17 mouse cellular contexts compared by ENCODE assay signal in the genomic region with DNA sequence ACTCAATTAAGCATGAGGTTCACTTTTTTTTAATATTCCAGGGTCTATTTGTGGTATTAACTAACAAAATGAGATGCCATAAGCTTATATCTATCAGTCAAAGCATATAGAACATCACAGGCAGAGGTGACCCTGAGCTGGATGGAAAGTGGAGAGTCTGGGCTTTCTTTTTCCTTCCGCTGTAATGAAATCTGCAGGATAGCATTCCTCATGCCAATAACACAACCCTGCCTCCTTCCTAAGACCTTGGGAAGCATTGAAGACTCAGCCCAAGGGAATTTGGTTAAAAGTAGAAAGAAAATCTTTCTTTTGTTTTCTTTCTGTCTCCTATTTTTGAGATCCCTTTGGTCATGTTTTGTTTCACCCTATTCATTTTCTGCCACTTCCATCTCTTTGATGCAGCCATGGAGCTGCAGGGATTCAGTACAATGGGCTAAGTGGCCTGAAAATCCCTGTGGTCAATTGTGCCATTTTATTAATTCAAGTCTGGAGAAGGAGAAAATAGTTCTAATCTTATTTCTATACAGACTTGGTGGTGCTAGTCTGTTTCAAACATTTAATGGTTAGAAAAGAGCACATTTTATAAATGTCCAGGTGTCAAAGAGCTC.
A peak's percentile ranks its signal among the peaks of the same experiment; 100 is the strongest.
DNase-seq lines count a peak whose midpoint lies in the region; ATAC-seq and TF ChIP-seq lines count a peak whose summit lies in the region.
"Had no signal": no experiment of that assay in that cellular context is flagged by ENCODE, and none has a peak within 500 bp of the region (broad histone marks: within the 10 kb centered on the region; RNA-seq: fewer than 3 reads in every experiment).

No protein-coding gene starts in this region.

- 22% methylated on average over 1 of the region's 1 CpGs for WGBS in forebrain, embryonic 12.5 days
- 14% methylated on average over 1 of the region's 1 CpGs for WGBS in forebrain, postnatal 0 days
- WGBS in midbrain, embryonic 11.5 days = 8% methylated on average over 1 of the region's 1 CpGs
- WGBS in midbrain, embryonic 10.5 days = 21% methylated on average over 1 of the region's 1 CpGs
- WGBS in midbrain, embryonic 14.5 days = 14% methylated on average over 1 of the region's 1 CpGs
- 20% methylated on average over 1 of the region's 1 CpGs for WGBS in midbrain, postnatal 0 days

- no peaks in the 10 kb centered on the region for H3K9me3 ChIP-seq in forebrain, embryonic 12.5 days
- no peaks in the 10 kb centered on the region for H3K9me3 ChIP-seq in forebrain, postnatal 0 days (ENCODE audit: low read length)
- no peaks in the 10 kb centered on the region for H3K9me3 ChIP-seq in midbrain, embryonic 11.5 days (ENCODE audit: control insufficient read depth, low read length)
- H3K9me3 ChIP-seq in midbrain, embryonic 10.5 days (replicated peaks) = no peaks in the 10 kb centered on the region
- H3K9me3 ChIP-seq in midbrain, embryonic 14.5 days (ENCODE audit: control insufficient read depth, low read length) = no peaks in the 10 kb centered on the region
- H3K9me3 ChIP-seq in midbrain, postnatal 0 days (ENCODE audit: low read length) = no peaks in the 10 kb centered on the region
- H3K9me3 ChIP-seq: embryonic facial prominence, embryonic 10.5 days; embryonic facial prominence, embryonic 12.5 days had no signal

- H3K27me3 ChIP-seq in forebrain, embryonic 12.5 days = no peaks in the 10 kb centered on the region
- H3K27me3 ChIP-seq in forebrain, postnatal 0 days (ENCODE audit: insufficient read depth, low read length) = no peaks in the 10 kb centered on the region
- H3K27me3 ChIP-seq in midbrain, embryonic 11.5 days (ENCODE audit: control insufficient read depth, insufficient read depth, low read length) = no peaks in the 10 kb centered on the region
- H3K27me3 ChIP-seq in midbrain, embryonic 10.5 days (ENCODE audit: low read depth, poor library complexity, severe bottlenecking) = no peaks in the 10 kb centered on the region
- H3K27me3 ChIP-seq in midbrain, embryonic 14.5 days (ENCODE audit: control insufficient read depth, insufficient read depth, low read length) = no peaks in the 10 kb centered on the region
- H3K27me3 ChIP-seq in midbrain, postnatal 0 days (ENCODE audit: insufficient read depth, low read length) = no peaks in the 10 kb centered on the region
- H3K27me3 ChIP-seq: embryonic facial prominence, embryonic 12.5 days had no signal

- no peaks in the 10 kb centered on the region for H3K36me3 ChIP-seq in forebrain, embryonic 12.5 days (replicated peaks)
- H3K36me3 ChIP-seq in forebrain, postnatal 0 days (ENCODE audit: insufficient read depth) = no peaks in the 10 kb centered on the region
- no peaks in the 10 kb centered on the region for H3K36me3 ChIP-seq in midbrain, embryonic 11.5 days (ENCODE audit: control insufficient read depth, insufficient read depth, low read length)
- no peaks in the 10 kb centered on the region for H3K36me3 ChIP-seq in midbrain, embryonic 10.5 days
- no peaks in the 10 kb centered on the region for H3K36me3 ChIP-seq in midbrain, embryonic 14.5 days (ENCODE audit: control insufficient read depth, insufficient read depth, low read length)
- no peaks in the 10 kb centered on the region for H3K36me3 ChIP-seq in midbrain, postnatal 0 days (ENCODE audit: insufficient read depth, low read length)
- H3K36me3 ChIP-seq: embryonic facial prominence, embryonic 10.5 days; embryonic facial prominence, embryonic 12.5 days had no signal

- DNase-seq in forebrain, postnatal 0 days = no peak
- DNase-seq in midbrain, embryonic 11.5 days (ENCODE audit: low spot score, missing footprints) = no peak
- DNase-seq in midbrain, embryonic 10.5 days (ENCODE audit: low spot score) = no peak
- DNase-seq in midbrain, embryonic 14.5 days = peak; percentile 27
- no peak for DNase-seq in midbrain, postnatal 0 days (ENCODE audit: low spot score)
- DNase-seq in frontal cortex, postnatal 25 days (ENCODE audit: low spot score in 2 of 2) = no peak
- DNase-seq: adrenal gland, adult 2 months; adrenal gland, postnatal 10 days; adrenal gland, postnatal 25 days; cerebellum, adult 11-12 months; cerebellum, adult 2 months; cerebellum, adult 9-10 months; cerebellum, postnatal 10 days; cerebellum, postnatal 25 days had no signal

- no peak overlapping the region for H3K27ac ChIP-seq in forebrain, embryonic 12.5 days
- no peak overlapping the region for H3K27ac ChIP-seq in forebrain, postnatal 0 days (ENCODE audit: low read depth, low read length)
- H3K27ac ChIP-seq in midbrain, embryonic 11.5 days (ENCODE audit: low read depth, low read length) = no peak overlapping the region
- H3K27ac ChIP-seq in midbrain, embryonic 10.5 days (replicated peaks) = no peak overlapping the region
- H3K27ac ChIP-seq in midbrain, embryonic 14.5 days (replicated peaks; ENCODE audit: low read depth, low read length) = no peak overlapping the region
- H3K27ac ChIP-seq in midbrain, postnatal 0 days (ENCODE audit: low read depth, low read length) = no peak overlapping the region
- H3K27ac ChIP-seq: embryonic facial prominence, embryonic 10.5 days; embryonic facial prominence, embryonic 12.5 days had no signal

- H3K4me3 ChIP-seq in forebrain, embryonic 12.5 days (replicated peaks) = no peak overlapping the region
- H3K4me3 ChIP-seq in forebrain, postnatal 0 days (ENCODE audit: low read depth, low read length) = no peak overlapping the region
- H3K4me3 ChIP-seq in midbrain, embryonic 11.5 days (ENCODE audit: low read depth, low read length) = no peak overlapping the region
- no peak overlapping the region for H3K4me3 ChIP-seq in midbrain, embryonic 10.5 days
- H3K4me3 ChIP-seq in midbrain, embryonic 14.5 days (replicated peaks; ENCODE audit: low read depth, low read length) = no peak overlapping the region
- no peak overlapping the region for H3K4me3 ChIP-seq in midbrain, postnatal 0 days (ENCODE audit: low read depth, low read length)
- H3K4me3 ChIP-seq: embryonic facial prominence, embryonic 10.5 days; embryonic facial prominence, embryonic 12.5 days had no signal

- H3K9ac ChIP-seq in forebrain, embryonic 12.5 days = no peak overlapping the region
- H3K9ac ChIP-seq in forebrain, postnatal 0 days = no peak overlapping the region
- no peak overlapping the region for H3K9ac ChIP-seq in midbrain, embryonic 11.5 days (ENCODE audit: low read length)
- no peak overlapping the region for H3K9ac ChIP-seq in midbrain, embryonic 14.5 days (replicated peaks; ENCODE audit: low read length)
- no peak overlapping the region for H3K9ac ChIP-seq in midbrain, postnatal 0 days (replicated peaks; ENCODE audit: low read length, poor library complexity, severe bottlenecking)
- H3K9ac ChIP-seq: embryonic facial prominence, embryonic 12.5 days had no signal

- no peak overlapping the region for H3K4me2 ChIP-seq in forebrain, embryonic 12.5 days
- H3K4me2 ChIP-seq in forebrain, postnatal 0 days (ENCODE audit: low read depth) = no peak overlapping the region
- H3K4me2 ChIP-seq in midbrain, embryonic 11.5 days = no peak overlapping the region
- no peak overlapping the region for H3K4me2 ChIP-seq in midbrain, embryonic 14.5 days (ENCODE audit: low read length)
- no peak overlapping the region for H3K4me2 ChIP-seq in midbrain, postnatal 0 days (ENCODE audit: low read depth, low read length, poor library complexity, severe bottlenecking)
- H3K4me2 ChIP-seq: embryonic facial prominence, embryonic 12.5 days had no signal

- no peak for TF ChIP-seq CTCF in forebrain, postnatal 0 days (IDR thresholded peaks at IDR 0.05; ENCODE audit: low read depth)
- TF ChIP-seq CTCF in midbrain, postnatal 0 days (IDR thresholded peaks at IDR 0.05) = no peak

- 0 out of 2 replicates have a peak, but pooled peaks have one; percentile 20 for ATAC-seq in forebrain, embryonic 12.5 days (ENCODE audit: low FRiP score)
- no peak for ATAC-seq in forebrain, postnatal 0 days
- peak; percentile 72 for ATAC-seq in midbrain, embryonic 11.5 days (ENCODE audit: low FRiP score)
- ATAC-seq in midbrain, embryonic 14.5 days (ENCODE audit: low FRiP score, low TSS enrichment) = no peak
- ATAC-seq in midbrain, postnatal 0 days (ENCODE audit: low FRiP score) = no peak

- peaks cover 5% of the 10 kb centered on the region; the same call in 1 of the 2 replicates for H3K4me1 ChIP-seq in forebrain, embryonic 12.5 days
- no peaks in the 10 kb centered on the region for H3K4me1 ChIP-seq in forebrain, postnatal 0 days (ENCODE audit: insufficient read depth)
- peaks cover 6% of the 10 kb centered on the region for H3K4me1 ChIP-seq in midbrain, embryonic 11.5 days (ENCODE audit: control insufficient read depth, insufficient read depth, low read length)
- H3K4me1 ChIP-seq in midbrain, embryonic 10.5 days = peaks cover 21% of the 10 kb centered on the region
- 0 out of 2 replicates have a peak, but pooled peaks cover 6% of the 10 kb centered on the region for H3K4me1 ChIP-seq in midbrain, embryonic 14.5 days (ENCODE audit: control insufficient read depth, insufficient read depth, low read length)
- no peaks in the 10 kb centered on the region for H3K4me1 ChIP-seq in midbrain, postnatal 0 days (ENCODE audit: insufficient read depth, low read length)
- H3K4me1 ChIP-seq: embryonic facial prominence, embryonic 10.5 days; embryonic facial prominence, embryonic 12.5 days had no signal

Comparison
In these comparisons a context has a peak if more than half of its experiments do, and no peak if none do; other contexts are left out.
1. ATAC-seq: peak in forebrain, embryonic 12.5 days (single experiment) and midbrain, embryonic 11.5 days (single experiment); none in forebrain, postnatal 0 days (single experiment), midbrain, embryonic 14.5 days (single experiment) and midbrain, postnatal 0 days (single experiment).